Mouse (Mus musculus): ENCODE data around the gene Txn1. TPM values are rescaled to one million over a fixed set of nuclear protein-coding genes. Genes with fewer than 3 reads are reported as not detected.

Txn1 gene
- polyA plus RNA-seq, 1 experiment: 157 TPM

DNA sequence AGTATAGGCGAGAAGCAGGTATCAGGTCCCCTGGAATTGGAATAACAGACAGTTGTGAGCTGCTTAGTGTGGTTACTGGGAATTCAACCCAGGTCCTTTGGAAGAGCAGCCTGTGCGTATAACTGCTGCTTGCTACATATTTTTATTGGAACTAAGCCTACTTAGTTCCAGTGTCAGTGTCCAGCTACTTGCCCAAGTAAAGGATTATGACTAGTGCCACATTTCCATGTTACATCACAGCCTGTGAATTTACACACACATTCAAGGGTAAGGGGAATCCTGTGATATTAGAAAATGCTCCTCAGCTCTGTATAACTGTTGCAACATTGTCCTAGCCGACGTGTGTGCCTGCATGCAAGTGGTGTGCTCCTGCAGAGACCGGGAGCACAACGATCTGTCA lies 18.9 kb downstream of the Txn1 start:
- no peak for DNase-seq (ENCODE audit: low read depth)
- TF ChIP-seq CTCF (IDR thresholded peaks at IDR 0.05; ENCODE audit: borderline replicate concordance, extremely low read depth, insufficient read depth, insufficient read length): no peak
- no peak for TF ChIP-seq POLR2A (IDR thresholded peaks at IDR 0.05; ENCODE audit: borderline replicate concordance, extremely low read depth, insufficient read depth, insufficient read length, poor library complexity, severe bottlenecking)

DNA sequence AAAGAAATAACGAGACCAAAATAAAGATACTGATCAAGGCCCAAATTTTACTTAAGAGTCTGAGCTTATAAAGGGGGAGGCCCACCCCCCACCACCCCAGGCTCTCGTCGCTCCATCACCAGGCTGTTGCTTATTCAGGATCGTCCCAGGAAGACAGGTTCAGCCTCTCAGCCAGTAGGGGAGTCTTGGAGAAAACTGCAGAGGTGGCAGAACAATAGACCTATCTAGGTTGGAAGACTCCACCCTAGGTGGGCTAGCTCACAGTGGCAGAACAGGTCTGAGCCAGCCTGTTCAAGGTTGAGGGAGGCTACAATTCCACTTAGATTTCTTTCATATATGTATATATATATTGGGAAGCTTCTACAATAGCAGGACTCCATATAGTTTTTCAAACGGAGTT lies 22.0 kb downstream of the Txn1 start:
- TF ChIP-seq CTCF (IDR thresholded peaks at IDR 0.05; ENCODE audit: borderline replicate concordance, extremely low read depth, insufficient read depth, insufficient read length) (no peak), POLR2A (IDR thresholded peaks at IDR 0.05; ENCODE audit: borderline replicate concordance, extremely low read depth, insufficient read depth, insufficient read length, poor library complexity, severe bottlenecking) (no peak)
- no peak for DNase-seq (ENCODE audit: low read depth)

DNA sequence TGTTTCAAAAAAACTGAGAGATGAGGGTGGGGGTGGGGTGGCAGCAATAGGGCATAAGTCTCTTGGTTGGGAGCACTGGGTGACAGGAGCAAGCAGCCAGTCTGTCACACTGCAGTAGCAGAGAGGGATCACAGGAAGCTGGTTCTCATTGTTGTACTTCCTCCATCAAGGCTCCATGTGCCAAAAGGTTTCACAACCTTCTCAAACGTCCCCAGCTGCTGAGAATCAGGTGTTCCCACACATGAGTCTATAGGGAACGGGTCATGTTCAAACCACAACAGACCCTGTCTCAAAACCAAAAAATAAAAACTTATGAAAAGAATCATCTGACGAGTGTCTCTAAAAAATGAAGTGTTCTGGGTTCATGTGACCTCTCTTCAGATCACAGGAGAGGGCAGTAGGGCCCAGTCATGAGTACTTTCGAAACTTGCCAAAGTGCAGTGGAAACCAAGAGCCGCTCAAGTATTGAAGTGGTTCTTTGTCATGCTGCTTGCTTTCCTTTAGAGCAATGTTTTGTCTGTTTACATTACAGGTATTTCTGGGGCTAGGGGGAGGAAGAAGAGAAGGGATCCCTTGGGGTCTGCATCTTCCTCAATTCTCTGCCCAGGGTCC lies 25.5 kb downstream of the Txn1 start:
- no peak for DNase-seq (ENCODE audit: low read depth)
- TF ChIP-seq CTCF (IDR thresholded peaks at IDR 0.05; ENCODE audit: borderline replicate concordance, extremely low read depth, insufficient read depth, insufficient read length): no peak
- no peak for TF ChIP-seq POLR2A (IDR thresholded peaks at IDR 0.05; ENCODE audit: borderline replicate concordance, extremely low read depth, insufficient read depth, insufficient read length, poor library complexity, severe bottlenecking)

DNA sequence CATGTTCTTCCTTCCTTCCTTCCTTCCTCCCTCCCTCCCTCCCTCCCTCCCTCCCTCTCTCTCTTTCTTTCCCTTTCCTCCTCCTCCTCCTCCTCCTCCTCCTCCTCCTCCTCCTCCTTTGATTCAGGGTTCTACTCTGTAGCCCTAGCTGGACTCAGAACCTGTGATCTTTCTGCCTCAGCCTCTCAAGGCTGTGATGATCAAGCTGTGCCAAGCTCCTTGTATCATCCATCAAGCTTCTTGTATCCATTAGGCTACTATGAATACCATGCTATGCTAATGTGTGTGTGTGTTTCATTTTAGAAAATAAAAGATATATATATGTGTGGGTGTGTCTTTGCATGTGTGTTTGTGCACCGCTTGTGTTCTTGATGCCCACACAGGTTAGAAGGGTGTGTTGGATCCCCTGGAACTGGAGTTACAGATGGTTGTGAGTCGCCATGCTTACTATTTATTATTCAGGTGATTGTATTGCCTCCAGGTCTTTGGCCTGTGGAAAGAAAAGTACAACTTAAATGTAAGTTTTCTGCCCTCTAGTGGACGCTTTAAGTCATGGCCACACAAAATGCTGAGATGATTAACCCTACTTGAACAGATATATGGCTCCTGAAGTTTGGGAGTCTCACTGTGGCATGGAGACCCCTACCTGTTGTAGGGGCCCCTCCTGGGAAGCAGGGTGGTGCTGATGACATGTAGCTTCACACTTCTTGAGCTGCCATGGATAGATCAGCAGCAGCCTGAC lies 28.6 kb downstream of the Txn1 start:
- DNase-seq (ENCODE audit: low read depth): peak; percentile 71
- TF ChIP-seq CTCF (IDR thresholded peaks at IDR 0.05; ENCODE audit: borderline replicate concordance, extremely low read depth, insufficient read depth, insufficient read length) (peak; percentile 35; the same call in 1 of the 2 replicates), POLR2A (IDR thresholded peaks at IDR 0.05; ENCODE audit: borderline replicate concordance, extremely low read depth, insufficient read depth, insufficient read length, poor library complexity, severe bottlenecking) (no peak)

DNA sequence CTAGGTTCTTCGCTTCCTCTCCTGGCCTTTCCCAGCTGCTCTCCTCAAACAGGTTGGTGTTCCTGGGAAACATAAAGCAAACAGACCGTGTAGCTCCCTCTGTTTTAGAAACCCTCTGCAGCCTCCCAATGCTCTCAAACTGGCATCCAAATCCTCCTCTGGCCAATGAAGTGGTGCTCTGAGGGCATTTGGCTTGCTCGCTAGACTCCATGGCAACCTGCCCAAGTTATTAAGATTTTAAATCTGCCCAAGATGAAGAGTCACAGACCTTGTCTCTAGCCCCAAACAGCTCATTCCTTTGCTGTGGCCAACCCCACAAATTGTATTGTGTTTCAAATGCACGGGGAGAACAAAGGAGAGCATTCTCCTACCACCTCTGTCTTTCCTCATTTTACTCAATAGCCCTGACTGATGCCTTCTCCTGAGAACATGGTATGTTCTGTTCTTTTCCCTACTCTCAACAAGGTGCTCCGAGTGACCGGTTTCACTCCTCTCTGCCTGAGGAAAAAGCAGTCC lies 31.6 kb downstream of the Txn1 start:
- DNase-seq (ENCODE audit: low read depth): no peak
- TF ChIP-seq POLR2A (IDR thresholded peaks at IDR 0.05; ENCODE audit: borderline replicate concordance, extremely low read depth, insufficient read depth, insufficient read length, poor library complexity, severe bottlenecking): no peak
- TF ChIP-seq CTCF (IDR thresholded peaks at IDR 0.05; ENCODE audit: borderline replicate concordance, extremely low read depth, insufficient read depth, insufficient read length): no peak

DNA sequence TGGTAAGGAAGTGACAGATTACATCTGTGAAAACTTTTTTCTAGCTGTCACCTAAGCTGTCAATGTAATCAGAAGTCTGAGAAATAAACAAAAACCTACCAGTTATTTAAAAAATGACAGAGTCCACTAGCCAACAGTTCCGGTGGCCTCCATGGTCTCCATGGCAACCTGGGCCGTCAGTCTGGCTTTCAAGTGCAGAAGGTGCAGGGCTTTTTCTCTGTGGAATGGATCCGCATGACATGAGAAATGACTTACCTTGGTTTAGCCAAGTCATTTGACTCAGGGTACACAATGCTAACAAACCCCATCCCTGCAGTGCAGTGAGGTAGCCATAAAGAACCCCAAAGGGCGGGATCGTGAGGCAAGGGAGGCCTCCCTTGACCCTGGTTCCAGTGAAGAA lies 34.0 kb downstream of the Txn1 start:
- DNase-seq (ENCODE audit: low read depth): peak; percentile 25
- TF ChIP-seq CTCF (IDR thresholded peaks at IDR 0.05; ENCODE audit: borderline replicate concordance, extremely low read depth, insufficient read depth, insufficient read length) (no peak), POLR2A (IDR thresholded peaks at IDR 0.05; ENCODE audit: borderline replicate concordance, extremely low read depth, insufficient read depth, insufficient read length, poor library complexity, severe bottlenecking) (no peak)

DNA sequence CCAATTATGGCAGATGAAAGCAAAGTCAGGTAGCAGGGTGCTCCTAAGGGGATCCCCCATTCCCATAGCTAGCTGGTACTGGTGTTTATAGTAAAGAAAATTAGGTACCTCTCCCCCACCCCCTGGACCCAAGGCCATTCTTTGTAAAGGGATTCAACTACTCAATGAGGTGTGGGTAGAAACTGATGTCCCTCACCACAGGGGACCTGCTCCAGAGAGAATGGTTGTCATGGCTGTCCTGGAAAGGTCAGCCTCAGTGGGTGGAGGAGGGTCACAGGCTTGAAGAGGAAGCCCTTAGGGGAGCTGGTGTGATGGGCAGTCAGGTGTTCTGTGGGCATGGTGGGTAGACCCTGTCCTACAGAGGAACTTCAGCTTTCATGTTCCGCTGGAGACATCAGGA lies 35.7 kb downstream of the Txn1 start:
- TF ChIP-seq POLR2A (IDR thresholded peaks at IDR 0.05; ENCODE audit: borderline replicate concordance, extremely low read depth, insufficient read depth, insufficient read length, poor library complexity, severe bottlenecking): no peak
- no peak for DNase-seq (ENCODE audit: low read depth)

DNA sequence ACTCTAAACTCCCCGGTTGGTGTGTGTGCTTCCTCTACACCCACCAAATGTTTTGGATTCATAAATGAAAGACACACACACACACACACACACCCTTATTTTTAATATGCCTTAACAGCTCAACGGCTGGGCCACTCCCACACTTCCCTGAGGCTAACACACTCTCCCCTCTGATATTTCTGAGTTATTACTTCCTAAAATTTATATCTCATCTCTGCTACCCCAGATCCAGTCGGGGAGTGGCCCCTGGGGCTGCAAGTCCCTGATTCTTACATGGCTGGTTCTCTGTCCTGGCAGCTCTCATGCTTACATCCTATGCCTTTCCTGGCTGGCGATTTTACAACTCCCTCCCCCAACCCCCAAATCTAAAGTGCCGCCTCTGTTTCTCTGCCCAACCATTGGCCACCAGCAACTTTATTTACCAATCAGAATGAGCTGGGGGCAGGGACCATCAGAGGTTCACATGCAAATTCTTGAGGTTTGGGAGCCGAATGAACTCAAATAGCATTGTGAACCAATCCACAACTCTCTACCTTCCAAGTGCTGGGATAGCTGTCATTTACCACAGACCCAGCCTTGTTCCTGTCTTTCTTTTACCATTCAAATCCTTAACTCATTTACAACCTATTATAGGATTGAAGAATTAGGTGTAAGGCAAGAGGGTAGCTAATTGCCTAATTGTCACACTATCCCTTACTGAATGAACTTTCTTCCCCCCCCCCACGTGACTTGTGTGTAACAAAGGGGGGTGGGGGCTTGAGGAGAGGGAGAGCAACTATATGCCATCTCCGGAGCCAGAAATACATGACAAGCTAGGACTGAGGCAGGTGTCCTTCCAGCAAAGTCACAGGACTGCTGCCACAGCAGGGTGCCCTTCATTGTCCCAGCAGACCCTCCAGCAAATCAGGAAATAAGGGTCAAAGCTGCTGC lies 36.5 kb downstream of the Txn1 start:
- peak; percentile 77 for DNase-seq (ENCODE audit: low read depth)
- TF ChIP-seq POLR2A (IDR thresholded peaks at IDR 0.05; ENCODE audit: borderline replicate concordance, extremely low read depth, insufficient read depth, insufficient read length, poor library complexity, severe bottlenecking) (no peak), CTCF (IDR thresholded peaks at IDR 0.05; ENCODE audit: borderline replicate concordance, extremely low read depth, insufficient read depth, insufficient read length) (no peak)

DNA sequence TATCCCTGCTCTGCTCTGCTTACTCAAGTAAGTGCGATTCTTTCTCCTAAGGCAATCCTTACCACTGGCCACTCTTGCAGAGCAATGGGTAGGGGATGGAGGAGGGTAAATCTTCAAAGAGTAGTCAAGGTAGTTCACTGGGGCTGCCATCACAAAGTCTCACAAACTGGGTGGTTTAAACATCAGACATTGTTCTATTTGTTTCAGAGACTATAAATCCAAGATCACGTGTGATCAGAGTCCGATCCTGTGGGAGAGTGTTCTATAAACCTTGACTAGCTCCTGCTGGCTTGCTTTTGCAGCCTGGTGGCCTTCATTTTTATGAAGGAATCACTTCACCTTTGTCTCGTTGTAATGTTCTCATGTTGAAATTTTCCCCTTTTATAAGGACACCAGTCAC lies 39.5 kb downstream of the Txn1 start:
- no peak for DNase-seq (ENCODE audit: low read depth)
- TF ChIP-seq POLR2A (IDR thresholded peaks at IDR 0.05; ENCODE audit: borderline replicate concordance, extremely low read depth, insufficient read depth, insufficient read length, poor library complexity, severe bottlenecking) (no peak), CTCF (IDR thresholded peaks at IDR 0.05; ENCODE audit: borderline replicate concordance, extremely low read depth, insufficient read depth, insufficient read length) (no peak)

DNA sequence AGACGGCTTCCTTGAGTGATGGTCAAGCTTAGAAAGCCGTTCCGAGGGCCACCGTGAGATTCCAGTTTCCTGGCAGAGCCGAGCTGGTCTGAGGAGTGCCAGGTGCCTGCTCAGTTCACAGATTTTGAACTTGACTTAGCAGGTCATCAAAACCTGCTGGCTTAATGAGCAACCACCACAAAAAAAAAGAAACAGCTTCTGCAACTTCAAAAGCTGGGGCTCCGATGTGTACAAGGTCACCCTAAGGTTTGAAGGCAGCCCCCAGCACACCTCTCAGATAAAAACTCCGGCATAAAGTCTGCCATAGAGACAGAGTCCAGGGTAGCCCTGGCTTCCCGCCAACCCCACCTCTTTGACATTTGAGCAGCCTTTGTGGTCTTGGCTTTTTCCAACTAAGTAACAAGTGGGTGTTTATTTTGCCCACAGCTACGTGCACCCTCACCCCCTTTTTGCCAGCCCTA lies 40.0 kb downstream of the Txn1 start, which contains the start of gene D630039A03Rik:
D630039A03Rik (minus strand) TSS at position 97 of the 461 bp plus-strand sequence.
- TF ChIP-seq POLR2A (IDR thresholded peaks at IDR 0.05; ENCODE audit: borderline replicate concordance, extremely low read depth, insufficient read depth, insufficient read length, poor library complexity, severe bottlenecking) (no peak), CTCF (IDR thresholded peaks at IDR 0.05; ENCODE audit: borderline replicate concordance, extremely low read depth, insufficient read depth, insufficient read length) (no peak)
- DNase-seq (ENCODE audit: low read depth): no peak
